Mouse (Mus musculus) brain, adult 10 weeks (tissue): ENCODE measurements around the gene Vmn1r169. TPM values are rescaled to one million over a fixed set of nuclear protein-coding genes. Genes with fewer than 3 reads are reported as not detected.

Source experiments
- polyA plus RNA-seq: library from polyadenylated mRNA; stranded (reverse); fragments of 350-450 nt; fragmentation: Illumina TruSeq; extraction: RNeasy Lipid Tissue Mini Kit (QIAGEN cat#74804); gene quantifications from one replicate; pipeline ENCODE4 v1.2.3, GENCODE M21; 2015; ENCODE audit warnings: low read depth, low replicate concordance

The Vmn1r169 gene
- not detected for polyA plus RNA-seq

DNA sequence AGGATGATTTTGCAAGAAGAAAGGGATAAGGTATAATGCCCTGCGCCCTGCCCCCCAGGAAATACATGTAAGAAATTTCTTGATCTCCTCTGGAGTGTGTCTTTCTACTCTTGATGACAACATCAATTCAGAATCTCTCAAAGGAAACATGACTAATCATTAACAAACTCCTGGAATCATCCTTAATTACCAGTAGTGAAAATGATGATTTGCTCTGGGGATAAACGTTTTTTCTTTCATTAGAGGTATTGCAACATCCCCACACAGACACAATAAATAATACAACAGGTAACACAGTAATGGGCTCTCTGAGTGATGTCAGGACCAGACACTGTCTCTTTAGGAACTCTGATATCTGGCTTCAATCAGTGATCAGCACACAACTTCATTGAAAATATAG lies at the start of gene Vmn1r169:
Gene Vmn1r169, plus strand, starts transcription at position 301 of the 400 bp plus-strand sequence.

DNA sequence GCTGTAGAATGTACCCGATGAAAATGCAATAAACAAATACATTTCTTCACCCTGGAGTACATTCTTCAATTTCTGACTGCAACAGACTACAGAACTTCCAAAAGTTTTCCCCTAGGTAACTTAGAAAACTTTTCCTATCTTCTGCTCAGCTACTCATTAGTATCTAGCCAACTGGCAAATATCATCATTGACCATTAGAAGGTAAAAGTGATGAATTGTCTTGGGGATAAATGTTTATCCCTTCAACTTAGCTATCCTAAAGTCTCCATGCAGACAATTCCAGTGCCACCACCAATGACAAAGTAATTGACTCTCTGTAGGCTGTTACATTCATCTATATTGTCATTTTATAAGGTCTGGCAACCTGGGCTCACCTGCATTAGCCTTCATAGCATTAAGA lies 35.9 kb upstream of the Vmn1r169 start, which contains the start of gene Vmn1r168:
Gene Vmn1r168, plus strand, starts transcription at position 301 of the 400 bp plus-strand sequence.

DNA sequence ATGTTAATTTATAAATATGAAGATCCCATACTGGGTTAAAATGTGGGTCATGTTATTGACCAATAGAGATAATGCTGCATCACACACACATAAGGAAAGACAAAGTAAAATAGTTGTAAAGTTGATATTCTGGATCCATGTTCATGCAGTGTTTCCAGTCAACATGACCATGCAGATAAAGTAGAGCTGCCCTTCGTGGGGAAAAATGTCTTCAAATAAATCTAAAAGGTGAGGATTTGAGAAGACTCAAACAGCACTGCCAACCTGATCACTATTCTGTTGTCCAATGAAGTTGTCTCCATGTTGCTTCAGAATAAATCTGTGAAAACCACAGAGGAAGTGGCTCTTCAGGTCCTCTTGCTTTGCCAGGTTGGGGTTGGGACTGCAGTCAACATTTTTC lies 30.5 kb downstream of the Vmn1r169 start, which contains the start of gene Vmn1r170:
Gene Vmn1r170, plus strand, starts transcription at position 301 of the 400 bp plus-strand sequence.

Other genes with a start within 250 kb of the Vmn1r169 start
- gene Nlrp5, start 189.6 kb upstream of the Vmn1r169 start, polyA plus RNA-seq, result not detected
- gene Vmn1r167, start 68.3 kb upstream of the Vmn1r169 start, polyA plus RNA-seq, result not detected
- not detected for gene Vmn1r168, start 35.8 kb upstream of the Vmn1r169 start, polyA plus RNA-seq
- gene Vmn1r170, start 30.6 kb downstream of the Vmn1r169 start, polyA plus RNA-seq, result not detected
- not detected for gene Vmn1r171, start 55.2 kb downstream of the Vmn1r169 start, polyA plus RNA-seq
- not detected for gene Vmn1r172, start 82.8 kb downstream of the Vmn1r169 start, polyA plus RNA-seq
- not detected for gene Vmn1r173, start 125.2 kb downstream of the Vmn1r169 start, polyA plus RNA-seq
- not detected for gene Vmn1r174, start 176.7 kb downstream of the Vmn1r169 start, polyA plus RNA-seq
- gene Vmn1r175, start 235.1 kb downstream of the Vmn1r169 start, polyA plus RNA-seq, result not detected